Mouse (Mus musculus): ENCODE measurements around the gene Ephb6. TPM values are rescaled to one million over a fixed set of nuclear protein-coding genes. Genes with fewer than 3 reads are reported as not detected.

Gene Ephb6
- polyA plus RNA-seq, 1 experiment from 2014 or later, result 7.7 TPM

DNA sequence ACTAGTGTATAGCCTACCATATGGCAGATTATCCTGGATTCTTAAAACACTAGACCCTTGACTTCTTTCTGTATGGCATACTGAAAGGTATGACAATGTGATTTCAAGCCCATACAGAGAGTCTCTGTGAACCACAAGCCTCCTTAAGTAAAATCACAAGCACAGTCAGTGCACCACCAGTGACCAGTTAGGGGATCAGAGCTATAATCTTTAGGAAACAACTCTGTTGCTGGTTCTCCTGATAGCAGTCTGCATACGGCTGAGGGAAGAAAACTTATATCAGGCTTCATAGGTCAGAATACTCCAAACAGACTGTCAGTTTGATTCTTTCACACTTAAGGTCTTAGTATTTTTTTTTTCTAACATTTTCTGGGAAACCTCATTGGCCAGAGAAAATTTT, 53.2 kb downstream of the Ephb6 start:
- Histone ChIP-seq H3K4me3 (replicated peaks) (no peak overlapping the region), H3K27ac (no peak overlapping the region), H3K9me3 (no peaks in the 10 kb centered on the region), H3K4me2 (replicated peaks) (no peak overlapping the region), H3K9ac (no peak overlapping the region), H3K36me3 (no peaks in the 10 kb centered on the region), H3K27me3 (replicated peaks) (no peaks in the 10 kb centered on the region), H3K4me1 (replicated peaks) (no peaks in the 10 kb centered on the region)
- no peak for ATAC-seq
- 57% methylated on average over 1 of the region's 1 CpGs for WGBS

GRCm38 (mm10) chr6:41662320-41662719, 57.0 kb downstream of the Ephb6 start:
- Histone ChIP-seq H3K9ac (no peak overlapping the region), H3K9me3 (no peaks in the 10 kb centered on the region), H3K4me3 (replicated peaks) (no peak overlapping the region), H3K27ac (no peak overlapping the region), H3K27me3 (replicated peaks) (no peaks in the 10 kb centered on the region), H3K36me3 (no peaks in the 10 kb centered on the region), H3K4me2 (replicated peaks) (no peak overlapping the region), H3K4me1 (replicated peaks) (no peaks in the 10 kb centered on the region)
- ATAC-seq, result peak; percentile 66
- WGBS, result 32% methylated on average over 2 of the region's 2 CpGs

Other genes starting within 250 kb of the Ephb6 start
- 30.2 and 117 TPM in 2 replicates for gene Prss3, start 227.8 kb upstream of the Ephb6 start, polyA plus RNA-seq (2015; fragmentation: Nextera tagmentation; extraction: Ambion mirVana)
- gene Gm5771, start 213.1 kb upstream of the Ephb6 start, polyA plus RNA-seq (2015; fragmentation: Nextera tagmentation; extraction: Ambion mirVana), result 41.8 and 124 TPM in 2 replicates
- gene Gm10334, start 159.3 kb upstream of the Ephb6 start, polyA plus RNA-seq (2015; fragmentation: Nextera tagmentation; extraction: Ambion mirVana), result 27.6 and 96.4 TPM in 2 replicates
- 139 and 422 TPM in 2 replicates for gene Prss1, start 146.6 kb upstream of the Ephb6 start, polyA plus RNA-seq (2015; fragmentation: Nextera tagmentation; extraction: Ambion mirVana)
- 44.4 and 169 TPM in 2 replicates for gene Prss2, start 83.7 kb upstream of the Ephb6 start, polyA plus RNA-seq (2015; fragmentation: Nextera tagmentation; extraction: Ambion mirVana)
- 0.40 and 0.51 TPM in 2 replicates for gene Trpv6, start 30.9 kb downstream of the Ephb6 start, polyA plus RNA-seq (2015; fragmentation: Nextera tagmentation; extraction: Ambion mirVana)
- 0.14 and 0.16 TPM in 2 replicates for gene Trpv5, start 75.3 kb downstream of the Ephb6 start, polyA plus RNA-seq (2015; fragmentation: Nextera tagmentation; extraction: Ambion mirVana)
- gene Llcfc1, start 78.9 kb downstream of the Ephb6 start, polyA plus RNA-seq (2015; fragmentation: Nextera tagmentation; extraction: Ambion mirVana), result 0.34 and 0.54 TPM in 2 replicates
- gene Kel, start 98.9 kb downstream of the Ephb6 start, polyA plus RNA-seq (2015; fragmentation: Nextera tagmentation; extraction: Ambion mirVana), result 3.2 and 5.2 TPM in 2 replicates
- not detected in 2 replicates for gene Olfr459, start 169.7 kb downstream of the Ephb6 start, polyA plus RNA-seq (2015; fragmentation: Nextera tagmentation; extraction: Ambion mirVana)
- not detected in 2 replicates for gene Pip, start 242.1 kb downstream of the Ephb6 start, polyA plus RNA-seq (2015; fragmentation: Nextera tagmentation; extraction: Ambion mirVana)
- gene Sval2, start 247.5 kb downstream of the Ephb6 start, polyA plus RNA-seq (2015; fragmentation: Nextera tagmentation; extraction: Ambion mirVana), result not detected in 2 replicates